Mouse (Mus musculus) brown adipose tissue, adult 24 weeks (tissue): ENCODE data around the gene Ppp2r1a. TPM values are rescaled to one million over a fixed set of nuclear protein-coding genes. Genes with fewer than 3 reads are reported as not detected.

Experiments
- H3K27ac ChIP-seq: fragments of 200-500 bp; replicated peaks from 2 replicates; pipeline ENCODE4 v1.5.1; 2012; ENCODE audit warnings: low read depth, mild to moderate bottlenecking, low read length
- H3K4me1 ChIP-seq: fragments of 200-500 bp; 2 replicates; pipeline ENCODE4 v1.6.1; 2012; ENCODE audit warnings: low read length, mixed read lengths; ENCODE audit not compliant: control insufficient read depth, insufficient read depth, insufficient read length
- H3K4me3 ChIP-seq: fragments of 200-500 bp; 2 replicates; pipeline ENCODE4 v1.5.1; 2012; ENCODE audit warnings: low read depth, mild to moderate bottlenecking, low read length, moderate library complexity; ENCODE audit not compliant: insufficient read depth
- polyA plus RNA-seq: library from polyadenylated mRNA; stranded (reverse); fragments of >200 nt; gene quantifications from 2 replicates; pipeline ENCODE4 v1.2.4, GENCODE M21; 2012; ENCODE audit not compliant: missing spikeins, insufficient read depth, insufficient read length

Ppp2r1a gene
- 159 and 201 TPM in 2 replicates for polyA plus RNA-seq

- Histone ChIP-seq H3K4me1 (peaks cover 15% of the 10 kb centered on the region), H3K4me3 (peak within 1 kb of the TSS; percentile 82), H3K27ac (peak within 1 kb of the TSS; percentile 98)
Observed at GRCm38 (mm10) chr17:20944985-20945891, at the start of gene Ppp2r1a. Gene Ppp2r1a, plus strand, starts transcription at chr17:20945311.

GRCm38 (mm10) chr17:20904991-20905390 lies 40.1 kb upstream of the Ppp2r1a start, which contains the start of gene Vmn1r231:
Gene Vmn1r231, minus strand, starts transcription at chr17:20905091.
- no peaks in the 10 kb centered on the region for H3K4me1 ChIP-seq
- H3K27ac ChIP-seq, result no peak within 1 kb of the TSS
- no peak within 1 kb of the TSS for H3K4me3 ChIP-seq

GRCm38 (mm10) chr17:20919614-20920013 lies 25.5 kb upstream of the Ppp2r1a start, which contains the start of gene Vmn1r232:
Gene Vmn1r232, minus strand, starts transcription at chr17:20919714.
- H3K27ac ChIP-seq, result no peak within 1 kb of the TSS
- no peak within 1 kb of the TSS for H3K4me3 ChIP-seq

DNA sequence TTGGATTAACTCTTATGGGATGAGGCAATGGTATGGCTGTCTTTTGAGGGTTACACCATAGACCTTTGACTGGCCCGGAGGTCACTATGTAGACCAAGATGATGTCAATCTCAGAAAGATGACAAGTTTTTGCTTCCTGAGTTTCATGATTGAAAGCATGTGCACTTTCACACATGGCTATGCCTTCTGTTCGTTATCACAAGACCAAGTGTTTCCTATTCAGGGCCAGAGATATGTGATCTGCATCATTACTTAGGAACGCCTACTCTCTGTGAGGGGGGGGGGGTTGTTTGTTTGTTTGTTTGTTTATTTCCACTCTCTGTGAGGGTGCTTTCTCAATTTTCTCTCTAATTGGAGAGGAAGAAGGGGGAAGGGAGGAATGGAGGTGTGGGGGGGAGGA lies 885 bp upstream of the Ppp2r1a start:
- H3K27ac ChIP-seq, result peak overlapping the region; percentile 92
- H3K4me1 ChIP-seq, result peaks cover 10% of the 10 kb centered on the region
- peak overlapping the region; percentile 69 for H3K4me3 ChIP-seq

More at GRCm38 (mm10) chr17:20919614-20920013, 25.5 kb upstream of the Ppp2r1a start, which contains the start of gene Vmn1r232:
- H3K4me1 ChIP-seq, result no peaks in the 10 kb centered on the region

DNA sequence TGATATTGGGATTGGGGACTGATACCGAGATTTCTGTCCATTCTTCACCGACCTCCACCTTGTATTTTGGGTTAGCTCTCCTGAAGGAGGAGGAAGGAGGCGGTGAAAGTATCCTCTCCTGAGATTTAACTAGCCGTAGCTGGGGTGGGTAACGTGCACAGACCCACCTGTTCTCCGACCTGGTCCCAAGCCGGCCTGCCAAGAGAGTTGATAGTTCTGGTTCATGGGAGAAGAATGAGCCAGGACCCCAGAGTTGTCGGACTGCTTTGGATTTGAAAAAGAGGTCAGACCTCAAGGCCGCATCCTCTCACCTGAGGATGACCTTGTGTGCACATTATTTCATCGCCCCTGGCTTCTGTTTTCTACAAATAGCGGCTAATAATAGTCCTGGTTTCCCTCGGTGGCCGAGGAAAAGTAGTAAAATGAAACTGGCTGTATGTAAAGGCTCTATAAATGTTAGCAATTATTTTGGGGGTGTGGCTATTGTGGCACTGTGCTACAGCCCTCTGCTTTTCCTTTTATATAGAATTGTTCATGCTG lies 985 bp downstream of the Ppp2r1a start:
- peak overlapping the region; percentile 82 for H3K4me3 ChIP-seq
- H3K4me1 ChIP-seq, result peaks cover 15% of the 10 kb centered on the region
- peak overlapping the region; percentile 98 for H3K27ac ChIP-seq

GRCm38 (mm10) chr17:20946636-20947035 lies 1.5 kb downstream of the Ppp2r1a start:
- H3K4me1 ChIP-seq, result peaks cover 15% of the 10 kb centered on the region
- no peak overlapping the region for H3K27ac ChIP-seq
- peak overlapping the region; percentile 82 for H3K4me3 ChIP-seq

DNA sequence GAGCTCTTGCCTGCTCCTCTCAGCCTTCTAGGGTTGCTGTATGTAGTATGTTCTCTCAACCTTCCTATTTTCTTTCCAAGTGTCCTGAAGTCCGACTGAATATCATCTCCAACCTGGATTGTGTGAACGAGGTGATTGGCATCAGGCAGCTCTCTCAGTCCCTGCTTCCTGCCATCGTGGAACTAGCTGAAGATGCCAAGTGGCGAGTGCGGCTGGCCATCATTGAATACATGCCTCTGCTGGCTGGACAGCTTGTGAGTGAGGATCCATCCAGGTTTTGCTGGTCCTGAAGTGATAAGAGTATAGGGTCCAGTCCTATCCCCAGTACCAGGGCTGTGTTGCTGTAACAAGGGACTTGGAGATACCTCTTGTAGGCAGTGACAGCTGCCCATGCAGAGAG lies 15.3 kb downstream of the Ppp2r1a start:
- Histone ChIP-seq H3K27ac (no peak overlapping the region), H3K4me1 (no peaks in the 10 kb centered on the region), H3K4me3 (no peak overlapping the region)

DNA sequence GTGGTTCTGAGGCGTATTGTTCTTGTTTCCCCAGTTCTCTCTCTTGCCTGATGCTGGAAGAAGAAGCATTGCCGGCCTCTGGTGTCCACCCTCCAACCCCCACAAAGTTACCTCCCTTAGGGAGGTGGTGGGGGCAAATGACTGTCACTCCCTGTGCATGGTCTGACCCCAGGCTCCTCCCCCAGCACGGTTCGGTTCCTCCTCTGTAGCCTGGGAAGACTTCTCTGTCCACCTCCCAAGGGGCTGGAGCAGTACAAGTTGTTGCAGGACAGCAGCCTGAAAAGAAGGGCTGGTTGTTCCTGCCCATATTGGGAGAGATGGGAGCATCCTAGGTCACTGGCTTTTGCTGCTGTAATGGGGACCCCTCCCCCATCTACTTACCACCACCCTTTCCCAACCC lies 20.3 kb downstream of the Ppp2r1a start:
- Histone ChIP-seq H3K4me3 (no peak overlapping the region), H3K4me1 (no peaks in the 10 kb centered on the region), H3K27ac (peak overlapping the region; percentile 57)

DNA sequence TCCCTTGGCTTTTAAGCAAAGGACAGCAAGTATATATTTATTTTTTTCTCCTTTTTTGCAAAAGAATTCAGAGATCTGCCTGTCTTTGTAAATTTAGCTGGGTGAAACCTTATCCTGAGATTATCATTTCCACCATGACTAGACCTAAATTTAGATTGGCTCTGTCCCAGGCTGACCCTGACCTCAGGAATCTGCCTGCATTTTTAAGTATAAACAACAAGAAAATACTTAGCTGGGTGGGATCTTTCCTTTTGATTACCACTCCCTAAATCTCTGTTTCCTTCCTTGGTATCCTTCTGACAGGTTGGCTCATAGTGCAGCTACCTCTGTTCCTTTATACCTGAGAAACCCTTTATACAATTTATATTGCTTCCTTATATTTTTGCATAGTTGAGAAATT lies 21.6 kb downstream of the Ppp2r1a start:
- Histone ChIP-seq H3K27ac (no peak overlapping the region), H3K4me1 (no peaks in the 10 kb centered on the region), H3K4me3 (no peak overlapping the region)

DNA sequence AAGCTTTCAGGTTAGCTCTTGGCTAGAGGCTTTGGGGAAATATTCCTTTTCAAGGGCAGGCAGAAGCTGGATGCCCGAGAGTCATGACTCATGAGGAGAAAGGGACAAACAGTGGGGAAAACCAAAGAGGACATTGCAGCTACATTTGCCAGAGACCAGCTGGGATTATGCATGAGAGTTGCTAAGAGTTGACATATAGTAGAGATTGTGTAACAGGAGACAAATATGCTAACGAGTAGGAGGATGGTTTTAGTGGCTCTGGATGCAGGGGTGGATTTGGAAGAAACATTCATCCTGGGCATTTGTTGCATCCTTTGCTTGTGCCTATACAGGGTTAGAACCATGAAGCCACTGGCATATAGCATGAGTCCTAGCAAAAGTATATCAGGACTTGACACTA lies 48.6 kb downstream of the Ppp2r1a start:
- no peak overlapping the region for H3K27ac ChIP-seq
- H3K4me3 ChIP-seq, result no peak overlapping the region
- H3K4me1 ChIP-seq, result no peaks in the 10 kb centered on the region

DNA sequence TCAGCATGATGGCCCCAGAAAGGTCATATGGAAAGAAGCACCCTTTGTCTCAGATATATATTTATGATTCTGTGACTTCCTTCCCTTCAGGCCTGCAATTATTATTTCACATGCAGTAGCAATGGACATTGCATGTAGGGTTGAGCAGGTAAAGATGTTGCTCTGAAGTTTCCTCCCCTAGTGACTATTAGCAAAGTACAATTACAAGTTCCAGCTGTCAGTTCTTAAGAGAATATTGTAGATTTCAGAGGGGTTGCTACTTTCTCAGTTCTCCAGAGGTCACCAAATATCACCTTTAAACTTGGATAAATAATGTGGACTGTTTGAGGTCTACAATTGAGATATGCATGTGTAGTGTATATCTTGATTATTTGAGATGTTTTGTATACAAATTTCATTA lies 51.3 kb downstream of the Ppp2r1a start, which contains the start of gene Vmn1r233:
Vmn1r233 (minus strand) TSS at position 101 of the 400 bp plus-strand sequence.
- H3K4me1 ChIP-seq, result no peaks in the 10 kb centered on the region
- no peak within 1 kb of the TSS for H3K4me3 ChIP-seq
- H3K27ac ChIP-seq, result no peak within 1 kb of the TSS

DNA sequence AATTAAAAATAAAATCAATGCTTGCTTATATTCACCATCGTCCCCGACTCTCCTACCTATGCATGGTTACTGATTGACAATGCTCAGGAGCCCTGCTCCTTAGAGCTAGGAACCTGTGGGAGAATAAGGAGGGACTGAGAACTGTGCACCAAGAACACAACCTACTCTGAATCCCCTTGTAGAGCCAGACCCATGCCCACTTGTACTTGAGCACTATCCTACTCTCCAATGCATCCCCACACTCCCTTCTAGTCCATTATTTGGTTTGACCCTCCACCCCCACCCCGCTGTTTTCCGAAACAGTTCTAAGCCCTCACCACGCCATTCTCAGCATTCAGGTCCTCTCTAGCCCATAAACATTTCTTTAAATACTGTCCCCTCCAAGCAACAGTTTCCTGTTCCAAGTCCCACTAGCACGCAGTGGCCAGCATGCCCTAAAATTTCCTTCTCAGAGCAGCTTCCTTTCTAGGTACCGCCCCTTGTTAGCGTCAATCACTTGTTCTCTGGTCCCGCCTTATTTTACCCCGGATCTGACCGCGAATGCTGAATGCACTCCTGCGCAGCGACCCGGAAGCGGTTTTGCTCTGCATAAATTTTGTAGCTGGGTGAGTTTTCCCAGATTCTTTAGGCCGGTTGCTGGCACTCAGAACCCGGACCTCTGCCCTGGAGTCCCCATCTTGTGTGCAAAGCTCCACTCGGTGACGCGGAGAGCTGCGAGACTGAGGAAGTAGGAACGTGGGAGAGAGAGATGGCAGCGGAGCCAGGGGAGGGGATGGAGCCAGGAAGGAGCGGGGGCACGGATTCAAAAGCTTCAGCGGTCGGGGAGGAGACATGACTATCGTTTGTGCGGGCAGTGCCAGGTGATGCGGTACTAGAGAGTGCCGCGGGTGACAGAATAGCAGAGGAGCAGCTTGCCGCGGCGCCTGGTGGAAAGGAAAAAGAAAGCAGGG lies 63.5 kb downstream of the Ppp2r1a start, which contains the start of gene Zfp160:
Zfp160 (plus strand) TSS at position 522 of the 950 bp plus-strand sequence.
- peak within 1 kb of the TSS; percentile 92 for H3K4me3 ChIP-seq
- H3K4me1 ChIP-seq, result peaks cover 7% of the 10 kb centered on the region; the same call in 1 of the 2 replicates
- H3K27ac ChIP-seq, result peak within 1 kb of the TSS; percentile 88

DNA sequence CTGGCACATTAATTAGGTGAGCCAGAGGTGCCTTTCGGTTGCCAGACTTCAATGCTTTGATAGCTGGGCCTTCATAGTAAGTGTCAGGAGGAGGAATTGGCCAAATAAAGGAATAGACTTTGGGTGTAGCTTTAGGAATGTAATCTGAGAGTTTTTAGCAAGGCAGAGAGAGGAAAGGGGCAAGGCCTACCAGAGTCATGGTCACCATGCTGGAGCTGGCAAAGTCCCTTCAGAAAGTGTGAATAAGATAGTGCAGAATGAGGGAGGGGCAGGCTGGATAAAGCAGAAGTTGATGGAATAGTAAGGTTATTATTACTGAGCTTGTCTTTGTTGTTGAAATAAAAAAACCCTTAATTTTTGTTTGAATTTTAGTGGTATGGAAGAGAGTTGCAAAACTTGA lies 64.6 kb downstream of the Ppp2r1a start:
- Histone ChIP-seq H3K27ac (peak overlapping the region; percentile 88), H3K4me1 (peaks cover 7% of the 10 kb centered on the region; the same call in 1 of the 2 replicates), H3K4me3 (peak overlapping the region; percentile 92)
